Mouse (Mus musculus): ENCODE results near the gene Armh3. TPM values are rescaled to one million over a fixed set of nuclear protein-coding genes. Genes with fewer than 3 reads are reported as not detected.

Armh3 gene
- 7.6 and 8.4 TPM in 2 replicates for polyA plus RNA-seq (2015; fragmentation: Nextera tagmentation; extraction: Ambion mirVana)

DNA sequence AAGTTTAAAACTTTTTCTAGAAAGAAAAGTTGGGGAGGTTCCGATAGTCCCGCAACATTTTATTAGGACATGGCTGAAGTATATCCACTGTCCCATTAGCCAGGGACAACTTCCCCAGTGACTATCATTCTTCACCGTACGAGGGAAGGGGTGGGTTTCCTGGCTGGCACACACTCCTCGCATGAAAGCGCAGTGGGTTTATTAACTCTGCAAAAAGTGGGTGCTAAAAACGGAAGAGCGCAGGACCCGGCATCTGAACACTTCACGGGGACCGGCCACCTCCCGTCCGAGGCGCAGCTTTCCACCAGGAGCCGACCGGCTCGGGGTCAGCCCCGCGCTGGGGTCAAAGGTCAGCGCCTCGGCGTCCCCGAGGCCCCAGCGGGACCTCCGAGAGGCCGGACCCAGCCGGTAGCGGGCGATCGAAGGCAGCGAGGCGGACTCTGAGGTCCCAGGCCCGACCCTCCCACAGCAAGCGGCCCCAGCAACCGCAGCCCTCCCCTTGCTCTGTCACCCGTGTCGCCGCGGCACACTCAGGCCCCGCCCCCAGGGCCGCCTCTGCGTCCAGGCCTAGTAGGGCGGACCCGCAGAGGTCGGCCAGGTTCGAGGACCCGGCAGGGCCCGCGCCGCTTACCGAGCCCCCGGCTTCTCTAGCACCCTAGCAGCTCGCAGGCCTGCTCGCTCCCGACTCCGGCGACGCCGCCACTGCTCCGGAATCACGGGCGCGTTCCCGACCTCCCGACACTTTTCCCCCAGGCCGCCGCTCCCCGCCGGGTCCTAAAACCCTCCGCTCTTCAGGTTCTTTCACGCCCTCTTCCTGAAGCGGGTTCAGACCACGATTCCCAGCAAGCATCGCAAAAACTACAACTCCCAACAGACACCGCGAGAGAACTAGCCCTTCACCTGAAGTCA, at the start of gene Armh3:
Armh3 (minus strand) TSS at position 704 of the 909 bp plus-strand sequence.

GRCm38 (mm10) chr19:46044993-46045695, 46.9 kb upstream of the Armh3 start, which contains the start of gene Ldb1:
Gene Ldb1, minus strand, starts transcription at chr19:46045214.

DNA sequence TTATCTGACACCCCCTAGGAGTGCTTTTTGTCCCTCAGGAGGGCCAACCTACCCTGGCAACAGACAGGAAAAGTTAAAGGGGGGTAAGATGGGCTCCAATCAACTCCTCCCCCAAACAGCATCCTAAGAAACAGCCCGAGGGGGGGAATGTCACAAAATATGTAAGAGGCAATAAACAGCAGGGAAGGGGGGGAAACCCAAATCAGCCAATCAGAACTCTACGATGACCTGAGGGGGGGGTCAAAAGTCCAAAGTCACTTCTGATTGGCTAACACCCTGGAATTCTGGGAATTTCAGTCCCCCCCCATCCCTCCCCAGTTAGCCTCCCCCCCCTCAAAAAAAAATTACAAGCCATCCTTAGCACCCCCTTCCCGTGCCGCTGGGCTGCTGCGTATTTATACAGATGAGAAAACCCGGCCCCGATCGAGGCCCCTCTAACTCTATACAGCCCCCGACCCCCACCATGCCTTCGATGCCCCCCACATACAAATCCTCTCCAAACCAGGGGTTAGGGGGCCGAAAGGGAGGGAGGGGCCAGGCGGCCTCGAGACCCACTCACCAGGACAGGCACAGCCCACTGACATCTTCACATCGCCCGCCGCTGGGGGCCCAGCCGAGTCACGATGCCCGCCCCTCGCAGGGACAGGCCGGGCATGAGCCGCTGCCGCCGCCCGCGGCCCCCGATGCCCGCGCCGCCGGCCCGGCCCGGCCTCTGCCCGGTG, 46.1 kb upstream of the Armh3 start, which contains the start of gene Pprc1:
Pprc1 (plus strand) TSS at position 616 of the 722 bp plus-strand sequence.

DNA sequence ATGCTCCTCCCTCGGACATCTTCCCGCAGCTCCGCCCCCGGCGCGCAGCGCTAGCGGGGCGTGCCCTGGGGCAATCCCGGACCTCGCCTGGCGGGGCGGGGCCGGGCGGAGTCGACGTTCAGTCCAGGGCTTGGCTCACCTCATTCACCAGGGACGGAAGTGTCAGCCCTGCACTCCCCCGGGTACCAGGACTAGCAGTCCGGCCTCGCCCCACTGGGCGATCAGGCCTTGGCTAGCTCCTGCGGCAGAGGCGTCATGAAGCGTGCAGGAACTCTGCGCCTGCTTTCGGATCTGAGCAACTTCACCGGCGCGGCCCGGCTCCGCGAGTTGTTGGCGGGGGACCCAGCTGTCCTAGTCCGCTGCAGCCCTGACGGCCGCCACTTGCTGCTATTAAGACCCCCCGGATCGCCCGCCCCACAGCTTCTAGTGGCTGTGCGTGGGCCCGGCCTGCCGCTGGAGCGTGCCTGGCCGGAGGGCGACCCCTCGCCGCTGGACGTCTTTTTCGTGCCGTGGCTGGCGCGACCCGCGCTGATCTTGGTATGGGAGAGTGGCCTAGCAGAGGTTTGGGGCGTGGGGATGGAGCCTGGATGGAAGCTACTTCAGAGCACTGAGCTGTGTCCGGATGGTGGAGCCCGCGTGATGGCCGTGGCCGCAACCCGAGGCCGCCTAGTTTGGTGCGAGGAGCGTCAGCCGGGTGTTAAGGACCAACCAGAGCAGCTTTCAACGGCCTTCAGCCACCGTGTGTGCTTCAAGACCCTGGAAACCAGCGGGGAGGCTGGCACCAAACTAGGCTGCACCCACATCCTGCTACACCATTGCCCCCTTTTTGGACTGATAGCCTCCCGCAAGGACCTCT, 5.3 kb upstream of the Armh3 start, which contains the start of gene Hps6:
Hps6 (plus strand) TSS at position 138 of the 856 bp plus-strand sequence.

GRCm38 (mm10) chr19:45815831-45816405, 182.4 kb downstream of the Armh3 start, which contains the start of gene Kcnip2:
Gene Kcnip2, minus strand, starts transcription at chr19:45816061.

GRCm38 (mm10) chr19:45783181-45783932, 214.9 kb downstream of the Armh3 start, which contains the start of gene Mgea5:
Gene Mgea5, minus strand, starts transcription at chr19:45783837.

Other genes with a start within 250 kb of the Armh3 start
- 6.2 and 7.5 TPM in 2 replicates for gene Npm3, start 248.9 kb downstream of the Armh3 start, polyA plus RNA-seq (2015; fragmentation: Nextera tagmentation; extraction: Ambion mirVana)
- 17.5 and 20.8 TPM in 2 replicates for gene Mgea5, start 214.7 kb downstream of the Armh3 start, polyA plus RNA-seq (2015; fragmentation: Nextera tagmentation; extraction: Ambion mirVana)
- gene Kcnip2, start 182.4 kb downstream of the Armh3 start, polyA plus RNA-seq (2015; fragmentation: Nextera tagmentation; extraction: Ambion mirVana): 0.19 and 0.22 TPM in 2 replicates
- gene Hps6, start 5.0 kb upstream of the Armh3 start, polyA plus RNA-seq (2015; fragmentation: Nextera tagmentation; extraction: Ambion mirVana): 3.8 and 4.7 TPM in 2 replicates
- 9.8 and 9.9 TPM in 2 replicates for gene Pprc1, start 46.4 kb upstream of the Armh3 start, polyA plus RNA-seq (2015; fragmentation: Nextera tagmentation; extraction: Ambion mirVana)
- 47.4 and 50.2 TPM in 2 replicates for gene Ldb1, start 46.7 kb upstream of the Armh3 start, polyA plus RNA-seq (2015; fragmentation: Nextera tagmentation; extraction: Ambion mirVana)
- 27.0 and 32.1 TPM in 2 replicates for gene Nolc1, start 77.4 kb upstream of the Armh3 start, polyA plus RNA-seq (2015; fragmentation: Nextera tagmentation; extraction: Ambion mirVana)
- 1.9 and 2.9 TPM in 2 replicates for gene Elovl3, start 133.4 kb upstream of the Armh3 start, polyA plus RNA-seq (2015; fragmentation: Nextera tagmentation; extraction: Ambion mirVana)
- 29.3 and 30.5 TPM in 2 replicates for gene Pitx3, start 149.8 kb upstream of the Armh3 start, polyA plus RNA-seq (2015; fragmentation: Nextera tagmentation; extraction: Ambion mirVana)
- 33.6 and 34.4 TPM in 2 replicates for gene Gbf1, start 154.0 kb upstream of the Armh3 start, polyA plus RNA-seq (2015; fragmentation: Nextera tagmentation; extraction: Ambion mirVana)